Mouse (Mus musculus): ENCODE measurements at regions not wholly inside any gene's neighbourhood (a gene's known extent, or its start where the extent isn't known, plus 50 kb on each side); places are given as distances from the start of the nearest gene placed in this dataset.

DNA sequence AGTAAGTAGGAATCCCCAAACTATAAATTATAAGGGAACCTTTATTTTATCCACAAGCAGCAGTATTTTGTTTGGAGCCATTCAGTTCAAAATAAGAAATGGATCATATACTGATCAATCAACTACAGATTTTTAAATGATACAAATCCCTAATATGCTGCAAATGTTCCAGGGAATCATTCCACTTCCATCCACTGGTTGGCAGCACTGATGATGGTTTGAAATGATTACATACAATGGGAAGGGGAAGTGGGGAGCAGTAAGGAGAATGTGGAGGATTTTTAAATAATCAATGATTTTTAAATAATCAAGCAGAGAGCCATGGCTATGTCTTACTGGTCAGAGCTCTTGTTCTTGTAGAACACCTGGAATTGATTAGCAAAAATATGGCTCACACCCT is 1159.8 kb upstream of the Luzp2 start:
- DNase-seq (ENCODE audit: low spot score) (no peak), ATAC-seq (no peak)
- H3K9me3 ChIP-seq (ENCODE audit: low read length): no peaks in the 10 kb centered on the region
- TF ChIP-seq CTCF (IDR thresholded peaks at IDR 0.05; ENCODE audit: low read depth): peak; percentile 33
- H3K4me3 ChIP-seq (ENCODE audit: low read length): no peak overlapping the region
- H3K9ac ChIP-seq (replicated peaks; ENCODE audit: low read length): no peak overlapping the region
- H3K4me2 ChIP-seq (ENCODE audit: low read depth, low read length): no peak overlapping the region
- H3K27me3 ChIP-seq (ENCODE audit: insufficient read depth, low read length): no peaks in the 10 kb centered on the region
- H3K4me1 ChIP-seq (ENCODE audit: insufficient read depth, low read length): no peaks in the 10 kb centered on the region
- H3K36me3 ChIP-seq (ENCODE audit: insufficient read depth, low read length): no peaks in the 10 kb centered on the region
- no peak overlapping the region for H3K27ac ChIP-seq

Data from hindbrain, postnatal 0 days (tissue).